Mouse (Mus musculus): ENCODE data around the gene Mcat. TPM values are rescaled to one million over a fixed set of nuclear protein-coding genes. Genes with fewer than 3 reads are reported as not detected.

Gene Mcat
- polyA plus RNA-seq, 1 experiment: 28.1 TPM

- no peak overlapping the region for H3K27ac ChIP-seq (ENCODE audit: insufficient read depth, low read length)
- TF ChIP-seq EP300 (IDR thresholded peaks at IDR 0.05; ENCODE audit: insufficient read depth, low read depth, low read length): no peak
- no peak for TF ChIP-seq POLR2A (IDR thresholded peaks at IDR 0.05; ENCODE audit: insufficient read depth, low read length)
- no peaks in the 10 kb centered on the region for H3K9me3 ChIP-seq (replicated peaks; ENCODE audit: control insufficient read depth, insufficient read depth, low read length, poor library complexity, severe bottlenecking)
- no peaks in the 10 kb centered on the region for H3K27me3 ChIP-seq (ENCODE audit: control insufficient read depth, insufficient read depth, low read length, poor library complexity, severe bottlenecking)
- no peaks in the 10 kb centered on the region for H3K36me3 ChIP-seq (ENCODE audit: control insufficient read depth, insufficient read depth, low read length, poor library complexity, severe bottlenecking)
- H3K4me3 ChIP-seq (ENCODE audit: low read depth, low read length): no peak overlapping the region
- H3K4me1 ChIP-seq (ENCODE audit: control insufficient read depth, insufficient read depth, low read length): no peaks in the 10 kb centered on the region
- no peak overlapping the region for H3K9ac ChIP-seq (ENCODE audit: low read depth, poor library complexity, severe bottlenecking)
Observed at GRCm38 (mm10) chr15:83541647-83542287, 21.8 kb downstream of the Mcat start.

- Histone ChIP-seq H3K27me3 (ENCODE audit: control insufficient read depth, insufficient read depth, low read length, poor library complexity, severe bottlenecking) (no peaks in the 10 kb centered on the region), H3K27ac (ENCODE audit: insufficient read depth, low read length) (no peak overlapping the region), H3K9ac (ENCODE audit: low read depth, poor library complexity, severe bottlenecking) (no peak overlapping the region), H3K4me1 (ENCODE audit: control insufficient read depth, insufficient read depth, low read length) (peaks cover 5% of the 10 kb centered on the region), H3K9me3 (replicated peaks; ENCODE audit: control insufficient read depth, insufficient read depth, low read length, poor library complexity, severe bottlenecking) (no peaks in the 10 kb centered on the region), H3K4me3 (ENCODE audit: low read depth, low read length) (no peak overlapping the region), H3K36me3 (ENCODE audit: control insufficient read depth, insufficient read depth, low read length, poor library complexity, severe bottlenecking) (no peaks in the 10 kb centered on the region)
- no peak for TF ChIP-seq EP300 (IDR thresholded peaks at IDR 0.05; ENCODE audit: insufficient read depth, low read depth, low read length)
- TF ChIP-seq CTCF (IDR thresholded peaks at IDR 0.05; ENCODE audit: low read depth, low read length): no peak
- no peak for TF ChIP-seq POLR2A (IDR thresholded peaks at IDR 0.05; ENCODE audit: insufficient read depth, low read length)
Observed at GRCm38 (mm10) chr15:83539905-83540304, 23.7 kb downstream of the Mcat start.

GRCm38 (mm10) chr15:83538855-83539254 lies 24.7 kb downstream of the Mcat start:
- no peaks in the 10 kb centered on the region for H3K27me3 ChIP-seq (ENCODE audit: control insufficient read depth, insufficient read depth, low read length, poor library complexity, severe bottlenecking)

GRCm38 (mm10) chr15:83535890-83536231 lies 27.7 kb downstream of the Mcat start:
- Histone ChIP-seq H3K4me3 (ENCODE audit: low read depth, low read length) (no peak overlapping the region), H3K9ac (ENCODE audit: low read depth, poor library complexity, severe bottlenecking) (no peak overlapping the region), H3K9me3 (replicated peaks; ENCODE audit: control insufficient read depth, insufficient read depth, low read length, poor library complexity, severe bottlenecking) (no peaks in the 10 kb centered on the region), H3K4me1 (ENCODE audit: control insufficient read depth, insufficient read depth, low read length) (peaks cover 10% of the 10 kb centered on the region), H3K27ac (ENCODE audit: insufficient read depth, low read length) (no peak overlapping the region), H3K36me3 (ENCODE audit: control insufficient read depth, insufficient read depth, low read length, poor library complexity, severe bottlenecking) (no peaks in the 10 kb centered on the region), H3K27me3 (ENCODE audit: control insufficient read depth, insufficient read depth, low read length, poor library complexity, severe bottlenecking) (no peaks in the 10 kb centered on the region)
- TF ChIP-seq CTCF (IDR thresholded peaks at IDR 0.05; ENCODE audit: low read depth, low read length) (no peak), POLR2A (IDR thresholded peaks at IDR 0.05; ENCODE audit: insufficient read depth, low read length) (no peak), EP300 (IDR thresholded peaks at IDR 0.05; ENCODE audit: insufficient read depth, low read depth, low read length) (no peak)

More at GRCm38 (mm10) chr15:83538855-83539254, 24.7 kb downstream of the Mcat start:
- H3K4me3 ChIP-seq (ENCODE audit: low read depth, low read length): no peak overlapping the region
- no peak for TF ChIP-seq CTCF (IDR thresholded peaks at IDR 0.05; ENCODE audit: low read depth, low read length)
- no peak for TF ChIP-seq EP300 (IDR thresholded peaks at IDR 0.05; ENCODE audit: insufficient read depth, low read depth, low read length)
- no peak for TF ChIP-seq POLR2A (IDR thresholded peaks at IDR 0.05; ENCODE audit: insufficient read depth, low read length)
- no peak overlapping the region for H3K9ac ChIP-seq (ENCODE audit: low read depth, poor library complexity, severe bottlenecking)
- H3K36me3 ChIP-seq (ENCODE audit: control insufficient read depth, insufficient read depth, low read length, poor library complexity, severe bottlenecking): no peaks in the 10 kb centered on the region
- H3K9me3 ChIP-seq (replicated peaks; ENCODE audit: control insufficient read depth, insufficient read depth, low read length, poor library complexity, severe bottlenecking): no peaks in the 10 kb centered on the region
- H3K4me1 ChIP-seq (ENCODE audit: control insufficient read depth, insufficient read depth, low read length): peaks cover 8% of the 10 kb centered on the region
- no peak overlapping the region for H3K27ac ChIP-seq (ENCODE audit: insufficient read depth, low read length)

GRCm38 (mm10) chr15:83534960-83535889 lies 28.4 kb downstream of the Mcat start:
- Histone ChIP-seq H3K9me3 (replicated peaks; ENCODE audit: control insufficient read depth, insufficient read depth, low read length, poor library complexity, severe bottlenecking) (no peaks in the 10 kb centered on the region), H3K4me3 (ENCODE audit: low read depth, low read length) (no peak overlapping the region), H3K27me3 (ENCODE audit: control insufficient read depth, insufficient read depth, low read length, poor library complexity, severe bottlenecking) (no peaks in the 10 kb centered on the region), H3K9ac (ENCODE audit: low read depth, poor library complexity, severe bottlenecking) (no peak overlapping the region), H3K36me3 (ENCODE audit: control insufficient read depth, insufficient read depth, low read length, poor library complexity, severe bottlenecking) (no peaks in the 10 kb centered on the region), H3K27ac (ENCODE audit: insufficient read depth, low read length) (no peak overlapping the region), H3K4me1 (ENCODE audit: control insufficient read depth, insufficient read depth, low read length) (peaks cover 10% of the 10 kb centered on the region)
- TF ChIP-seq EP300 (IDR thresholded peaks at IDR 0.05; ENCODE audit: insufficient read depth, low read depth, low read length) (peak; percentile 71), CTCF (IDR thresholded peaks at IDR 0.05; ENCODE audit: low read depth, low read length) (no peak), POLR2A (IDR thresholded peaks at IDR 0.05; ENCODE audit: insufficient read depth, low read length) (no peak)

- Histone ChIP-seq H3K9me3 (replicated peaks; ENCODE audit: control insufficient read depth, insufficient read depth, low read length, poor library complexity, severe bottlenecking) (no peaks in the 10 kb centered on the region), H3K27me3 (ENCODE audit: control insufficient read depth, insufficient read depth, low read length, poor library complexity, severe bottlenecking) (no peaks in the 10 kb centered on the region), H3K27ac (ENCODE audit: insufficient read depth, low read length) (no peak overlapping the region), H3K4me3 (ENCODE audit: low read depth, low read length) (no peak overlapping the region), H3K4me1 (ENCODE audit: control insufficient read depth, insufficient read depth, low read length) (peaks cover 10% of the 10 kb centered on the region), H3K9ac (ENCODE audit: low read depth, poor library complexity, severe bottlenecking) (no peak overlapping the region), H3K36me3 (ENCODE audit: control insufficient read depth, insufficient read depth, low read length, poor library complexity, severe bottlenecking) (no peaks in the 10 kb centered on the region)
- TF ChIP-seq EP300 (IDR thresholded peaks at IDR 0.05; ENCODE audit: insufficient read depth, low read depth, low read length) (no peak), POLR2A (IDR thresholded peaks at IDR 0.05; ENCODE audit: insufficient read depth, low read length) (no peak)
Observed at GRCm38 (mm10) chr15:83532606-83533005, 31.0 kb downstream of the Mcat start.

Data from ES-Bruce4 (cell line).